Comparison of ENCODE assay signal across 8 mouse cellular contexts in genomic region chr16:33055655-33056054, GRCm38 (mm10). TPM values are rescaled to one million over a fixed set of nuclear protein-coding genes. Genes with fewer than 3 reads are reported as not detected.
DNase-seq lines count a peak whose midpoint lies in the region; ATAC-seq and TF ChIP-seq lines count a peak whose summit lies in the region.

No protein-coding gene starts in this region.

- peak overlapping the region; percentile 70 for H3ac ChIP-seq in myocyte (ENCODE audit: control insufficient read depth, insufficient read length)

- peaks cover 32% of the 10 kb centered on the region for H3K79me2 ChIP-seq in myocyte (ENCODE audit: control insufficient read depth, insufficient read depth)

- no peak for TF ChIP-seq CTCF in gastrocnemius, adult 2 months (IDR thresholded peaks at IDR 0.05)
- TF ChIP-seq CTCF in embryonic fibroblast, embryonic 13.5 days (IDR thresholded peaks at IDR 0.05; ENCODE audit: borderline replicate concordance, insufficient read depth, low read length) = no peak
- TF ChIP-seq CTCF in intestine, postnatal 0 days (IDR thresholded peaks at IDR 0.05; ENCODE audit: low read depth) = no peak

- peak overlapping the region; percentile 85 for H3K4me3 ChIP-seq in gastrocnemius, adult 2 months
- H3K4me3 ChIP-seq in embryonic fibroblast, embryonic 13.5 days (ENCODE audit: insufficient read depth, low read length) = peak overlapping the region; percentile 24
- peak overlapping the region; percentile 97 for H3K4me3 ChIP-seq in intestine, postnatal 0 days (ENCODE audit: low read depth, low read length)
- H3K4me3 ChIP-seq in myocyte = peak overlapping the region; percentile 90

- no peaks in the 10 kb centered on the region for H3K9me3 ChIP-seq in intestine, postnatal 0 days (ENCODE audit: control insufficient read depth)

- DNase-seq in gastrocnemius, adult 2 months = no peak
- no peak for DNase-seq in gastrocnemius, postnatal 25 days
- no peak for DNase-seq in retina, embryonic 14.5 days (ENCODE audit: low spot score)
- no peak for DNase-seq in Muller cell, postnatal 12 days (ENCODE audit: inconsistent ontology term)

- peaks cover 9% of the 10 kb centered on the region for H3K4me1 ChIP-seq in embryonic fibroblast, embryonic 13.5 days (ENCODE audit: control insufficient read depth, insufficient read depth, low read length)
- 0 out of 2 replicates have a peak, but pooled peaks cover 8% of the 10 kb centered on the region for H3K4me1 ChIP-seq in intestine, postnatal 0 days (replicated peaks; ENCODE audit: control insufficient read depth, insufficient read depth, low read length)

- TF ChIP-seq POLR2A in embryonic fibroblast, embryonic 13.5 days (IDR thresholded peaks at IDR 0.05; ENCODE audit: low read depth, low read length) = no peak
- no peak for TF ChIP-seq POLR2A in myocyte (IDR thresholded peaks at IDR 0.05; ENCODE audit: insufficient read length, low read depth)

- intact Hi-C loops in gastrocnemius, adult 2 months (cut with DNase I) = loop anchor here (5.0 kb wide), 2 partner anchors 127 to 197 kb away; partner anchors contain the start of gene Snx4

- H3K9ac ChIP-seq in intestine, postnatal 0 days (ENCODE audit: low read depth, low read length) = no peak overlapping the region

- WGBS in intestine, postnatal 0 days = 18% methylated on average over 10 of the region's 10 CpGs

- H3K36me3 ChIP-seq in intestine, postnatal 0 days (ENCODE audit: control insufficient read depth, insufficient read depth) = peaks cover 24% of the 10 kb centered on the region
- H3K36me3 ChIP-seq in myocyte (ENCODE audit: control insufficient read depth, insufficient read depth) = peaks cover 22% of the 10 kb centered on the region

- ATAC-seq in CD4-positive, CD25-positive, alpha-beta regulatory T cell, adult 4 months = peak; percentile 21
- 0 out of 2 replicates have a peak, but pooled peaks have one; percentile 0 for ATAC-seq in intestine, postnatal 0 days

- peak overlapping the region; percentile 74 for H3K4me2 ChIP-seq in intestine, postnatal 0 days (replicated peaks; ENCODE audit: low read depth)
- peak overlapping the region; percentile 86 for H3K4me2 ChIP-seq in myocyte (ENCODE audit: low read depth)

- no peaks in the 10 kb centered on the region for H3K27me3 ChIP-seq in intestine, postnatal 0 days (replicated peaks; ENCODE audit: control insufficient read depth, insufficient read depth, low read length)
- H3K27me3 ChIP-seq in myocyte (ENCODE audit: control insufficient read depth, insufficient read depth, insufficient read length) = no peaks in the 10 kb centered on the region

- H3K27ac ChIP-seq in gastrocnemius, adult 2 months = no peak overlapping the region
- H3K27ac ChIP-seq in embryonic fibroblast, embryonic 13.5 days (ENCODE audit: insufficient read depth, low read length) = no peak overlapping the region
- H3K27ac ChIP-seq in intestine, postnatal 0 days (ENCODE audit: low read depth, low read length) = no peak overlapping the region

TF ChIP-seq in myocyte, 11 proteins besides CTCF, POLR2A, EP300 and RAD21:
- TF ChIP-seq REST (IDR thresholded peaks at IDR 0.05; ENCODE audit: insufficient read depth, insufficient read length) = no peak
- no peak for TF ChIP-seq USF1 (IDR thresholded peaks at IDR 0.05; ENCODE audit: low read depth)
- no peak for TF ChIP-seq CEBPB (IDR thresholded peaks at IDR 0.05; ENCODE audit: insufficient read depth, poor library complexity, severe bottlenecking)
- no peak for TF ChIP-seq E2F4 (IDR thresholded peaks at IDR 0.05; ENCODE audit: insufficient read depth)

RNA-seq across cellular contexts. Expression of gene Iqcg, which starts 0.4 kb away (rescaled TPM):
- total RNA-seq in gastrocnemius, adult 2 months (2021) = 1 to 10 TPM; 2.0 to 3.0 TPM
- total RNA-seq in gastrocnemius, postnatal 25 days (2021) = 1 to 10 TPM; 2.7 to 3.7 TPM
- polyA plus RNA-seq in CD4-positive, CD25-positive, alpha-beta regulatory T cell, adult 4 months (2017; shearing (Covaris generic)) = 1 to 10 TPM; 1.1 TPM
- 1.4 and 2.1 TPM in 2 replicates for polyA plus RNA-seq in embryonic fibroblast, embryonic 13.5 days (2011; ENCODE audit: insufficient read length, low read depth, missing spikeins)
- 2.1 and 2.4 TPM in 2 replicates for polyA plus RNA-seq in intestine, postnatal 0 days (2015; fragmentation: Nextera tagmentation; extraction: Ambion mirVana)
- polyA plus RNA-seq in myocyte (2012; fragmentation: generic; extraction: Trizol) = 0.80 TPM

RNA-seq across cellular contexts. Expression of gene Rpl35a, which starts 0.6 kb away (rescaled TPM):
- total RNA-seq in gastrocnemius, adult 2 months (2021) = 100 to 1,000 TPM; 217 to 291 TPM
- total RNA-seq in gastrocnemius, postnatal 25 days (2021) = 100 to 1,000 TPM; 203 to 249 TPM
- polyA plus RNA-seq in CD4-positive, CD25-positive, alpha-beta regulatory T cell, adult 4 months (2017; shearing (Covaris generic)) = 1,000 to 10,000 TPM; 1,192 to 1,593 TPM
- 1,034 and 1,147 TPM in 2 replicates for polyA plus RNA-seq in embryonic fibroblast, embryonic 13.5 days (2011; ENCODE audit: insufficient read length, low read depth, missing spikeins)
- polyA plus RNA-seq in intestine, postnatal 0 days (2015; fragmentation: Nextera tagmentation; extraction: Ambion mirVana) = 613 and 645 TPM in 2 replicates
- polyA plus RNA-seq in myocyte (2012; fragmentation: generic; extraction: Trizol) = 2,314 TPM

RNA-seq across cellular contexts. Expression of gene Lmln, which starts 6.7 kb away (rescaled TPM):
- 1 to 10 TPM; 2.1 to 2.8 TPM for total RNA-seq in gastrocnemius, adult 2 months (2021)
- 1 to 10 TPM; 1.8 to 2.6 TPM for total RNA-seq in gastrocnemius, postnatal 25 days (2021)
- polyA plus RNA-seq in CD4-positive, CD25-positive, alpha-beta regulatory T cell, adult 4 months (2017; shearing (Covaris generic)) = under 1 TPM; 0.15 to 0.66 TPM
- polyA plus RNA-seq in embryonic fibroblast, embryonic 13.5 days (2011; ENCODE audit: insufficient read length, low read depth, missing spikeins) = 1.9 and 2.4 TPM in 2 replicates
- polyA plus RNA-seq in intestine, postnatal 0 days (2015; fragmentation: Nextera tagmentation; extraction: Ambion mirVana) = 0.72 and 0.99 TPM in 2 replicates
- 0.78 TPM for polyA plus RNA-seq in myocyte (2012; fragmentation: generic; extraction: Trizol)

Comparison
In these comparisons a context has a peak if more than half of its experiments do, and no peak if none do; other contexts are left out.
1. H3K4me3 ChIP-seq: peak in every context shown above with its lines; median percentile 97 in intestine, postnatal 0 days; 90 in myocyte; 85 in gastrocnemius, adult 2 months; 24 in embryonic fibroblast, embryonic 13.5 days.